Mouse (Mus musculus) sigmoid colon, adult 10 weeks (tissue): Measurements from ENCODE around the gene Sqor. TPM values are rescaled to one million over a fixed set of nuclear protein-coding genes. Genes with fewer than 3 reads are reported as not detected.

ENCODE experiments used
- polyA plus RNA-seq: library from polyadenylated mRNA; stranded (reverse); fragments of 350-450 nt; fragmentation: Illumina TruSeq; extraction: RNeasy Lipid Tissue Mini Kit (QIAGEN cat#74804); gene quantifications from one replicate; pipeline ENCODE4 v1.2.3, GENCODE M21; 2014; ENCODE audit warnings: low read depth, low replicate concordance

Sqor gene
- 324 TPM for polyA plus RNA-seq

DNA sequence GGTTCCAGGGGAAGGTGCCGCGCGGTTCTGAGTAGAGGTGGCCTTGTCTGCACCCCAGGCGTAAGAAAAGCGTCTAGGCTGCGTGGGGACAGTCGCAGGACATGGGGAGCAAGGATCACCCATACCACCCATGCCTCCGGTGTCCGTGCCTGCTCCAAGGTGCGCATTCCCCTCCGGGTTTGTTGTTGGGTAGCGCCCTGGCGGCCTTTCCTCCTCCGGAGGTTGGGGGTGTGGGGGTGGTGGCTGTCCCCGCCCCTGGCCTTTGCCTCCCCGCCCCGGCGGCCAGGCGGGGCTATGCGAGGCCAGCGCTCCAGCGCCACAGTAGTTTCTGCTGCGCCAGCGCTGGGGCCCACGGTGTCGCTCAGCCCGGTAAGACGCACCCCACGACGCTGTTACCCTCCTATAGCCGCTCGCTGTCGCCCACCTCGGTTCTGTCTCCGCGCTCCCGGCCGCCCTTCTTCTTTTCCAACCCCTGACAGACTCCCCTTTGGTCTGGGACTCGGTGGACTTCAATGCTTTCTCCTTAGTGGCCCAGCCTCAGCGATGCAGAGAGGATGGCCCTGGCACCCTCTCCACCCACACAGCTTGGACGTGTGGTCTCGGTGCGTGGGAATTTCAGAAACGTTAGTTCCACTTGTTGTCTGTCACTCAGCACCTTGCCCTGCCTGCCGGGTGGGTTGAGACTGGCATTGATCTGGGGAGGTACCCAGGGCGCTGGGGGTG is at the start of gene Sqor:
Gene Sqor, plus strand, starts transcription at position 167 of the 723 bp plus-strand sequence.

DNA sequence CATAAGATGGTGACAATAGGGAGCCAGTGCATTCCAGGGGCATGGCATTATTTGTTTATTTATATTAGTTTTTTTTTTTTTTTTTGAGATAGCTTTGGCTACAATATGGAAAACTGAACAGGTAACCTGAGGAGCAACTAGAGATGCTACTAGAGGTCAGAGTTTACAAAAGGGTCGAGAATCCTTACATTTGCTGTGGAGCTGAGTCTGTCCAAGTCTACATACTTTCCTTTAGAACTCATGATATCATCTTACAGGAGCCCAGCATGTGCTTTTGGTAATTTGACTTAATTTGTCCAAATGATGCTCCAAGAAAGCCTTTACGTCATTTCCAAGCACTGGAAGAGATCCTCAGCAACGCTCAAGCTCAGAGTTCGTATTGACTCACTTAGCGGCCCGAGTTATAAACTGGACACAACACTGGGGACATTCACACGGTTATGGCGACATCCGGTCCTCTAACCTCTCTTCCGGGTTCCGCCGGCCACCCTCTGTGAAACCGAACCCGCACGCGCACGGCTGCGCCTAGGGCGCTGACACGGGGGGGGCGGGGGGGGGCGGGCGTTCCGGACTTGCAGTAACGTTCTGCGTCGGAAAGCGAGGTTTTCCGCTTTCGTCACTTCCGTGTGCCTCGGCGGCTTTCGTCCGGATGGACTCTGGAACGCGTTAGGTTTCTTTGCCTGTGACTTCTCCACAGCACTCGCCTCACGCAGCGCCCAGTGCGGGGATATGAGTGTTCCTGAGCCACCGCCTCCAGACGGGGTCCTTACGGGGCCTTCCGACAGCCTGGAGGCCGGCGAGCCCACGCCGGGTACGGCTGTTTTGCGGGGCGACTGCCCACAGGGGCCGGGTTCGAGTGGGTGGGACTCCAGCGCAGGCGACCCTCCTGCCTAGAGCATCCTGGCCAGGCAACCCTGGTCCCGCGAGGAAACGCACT is 26.9 kb upstream of the Sqor start, which contains the start of gene Bloc1s6:
Gene Bloc1s6, plus strand, starts transcription at position 610 of the 937 bp plus-strand sequence.

Other genes with a start within 250 kb of the Sqor start
- gene Gatm, start 153.9 kb upstream of the Sqor start, polyA plus RNA-seq: 55.4 TPM
- gene AA467197, start 128.3 kb upstream of the Sqor start, polyA plus RNA-seq: 993 TPM
- gene Slc30a4, start 62.6 kb upstream of the Sqor start, polyA plus RNA-seq: 199 TPM
- 68.6 TPM for gene Bloc1s6, start 26.7 kb upstream of the Sqor start, polyA plus RNA-seq